In genomic region chr5:114575986-114576605, GRCm38 (mm10) we compare ENCODE assay signal across 12 mouse cellular contexts. TPM values are rescaled to one million over a fixed set of nuclear protein-coding genes. Genes with fewer than 3 reads are reported as not detected.
DNase-seq lines count a peak whose midpoint lies in the region; ATAC-seq lines count a peak whose summit lies in the region.
"Had no signal": no experiment of that assay in that cellular context is flagged by ENCODE, and none has a peak within 500 bp of the region (broad histone marks: within the 10 kb centered on the region; RNA-seq: fewer than 3 reads in every experiment).

No protein-coding gene starts in this region.

- no peak for ATAC-seq in neural tube, embryonic 12.5 days (ENCODE audit: low FRiP score, low read depth)

- no peak overlapping the region for H3K27ac ChIP-seq in neural tube, embryonic 12.5 days
- H3K27ac ChIP-seq in limb, embryonic 10.5 days: no peak overlapping the region

- H3K36me3 ChIP-seq in neural tube, embryonic 12.5 days: no peaks in the 10 kb centered on the region
- peaks cover 3% of the 10 kb centered on the region; the same call in 1 of the 2 replicates for H3K36me3 ChIP-seq in limb, embryonic 10.5 days
- H3K36me3 ChIP-seq: heart, embryonic 15.5 days had no signal

- H3K27me3 ChIP-seq in neural tube, embryonic 12.5 days (replicated peaks): no peaks in the 10 kb centered on the region
- H3K27me3 ChIP-seq in limb, embryonic 10.5 days (ENCODE audit: low read depth, poor library complexity, severe bottlenecking): peaks cover 55% of the 10 kb centered on the region

- H3K4me3 ChIP-seq in neural tube, embryonic 12.5 days: no peak overlapping the region
- no peak overlapping the region for H3K4me3 ChIP-seq in limb, embryonic 10.5 days
- H3K4me3 ChIP-seq: heart, embryonic 15.5 days; megakaryocyte, embryonic 14.5 days had no signal

- WGBS in neural tube, embryonic 12.5 days: 81% methylated on average over 16 of the region's 16 CpGs
- 93% methylated on average over 16 of the region's 16 CpGs for WGBS in limb, embryonic 10.5 days

- peak overlapping the region; percentile 45; the same call in 1 of the 2 replicates for H3K4me2 ChIP-seq in neural tube, embryonic 12.5 days (replicated peaks)

- peaks cover 87% of the 10 kb centered on the region for H3K4me1 ChIP-seq in neural tube, embryonic 12.5 days
- peaks cover 56% of the 10 kb centered on the region for H3K4me1 ChIP-seq in limb, embryonic 10.5 days

- H3K9me3 ChIP-seq in neural tube, embryonic 12.5 days: no peaks in the 10 kb centered on the region
- H3K9me3 ChIP-seq in limb, embryonic 10.5 days (replicated peaks): no peaks in the 10 kb centered on the region
- H3K9me3 ChIP-seq: heart, embryonic 15.5 days; megakaryocyte, embryonic 14.5 days had no signal

- H3K9ac ChIP-seq in neural tube, embryonic 12.5 days: no peak overlapping the region
- H3K9ac ChIP-seq: heart, embryonic 15.5 days had no signal

- peak; percentile 64 to 65 for DNase-seq in cerebellum, postnatal 10 days
- DNase-seq in cerebellum, adult 11 months: no peak
- DNase-seq in neural tube, embryonic 10.5 days (ENCODE audit: extremely low spot score, low spot score): no peak
- peak; percentile 38 to 54 for DNase-seq in layer of hippocampus, postnatal 36 days
- DNase-seq in right cerebral cortex, postnatal 25 days: peak; percentile 58
- no peak for DNase-seq in limb, embryonic 10.5 days (ENCODE audit: low spot score)
- no peak for DNase-seq in kidney, postnatal 14 days
- DNase-seq: gastrocnemius, postnatal 36 days; lung, adult 18-20 months had no signal

RNA-seq across cellular contexts. Expression of gene Fam222a, which starts 8.3 kb away (rescaled TPM):
- 7.2 and 8.0 TPM in 2 replicates for polyA plus RNA-seq in neural tube, embryonic 12.5 days (2016; fragmentation: Nextera tagmentation; extraction: Ambion mirVana)
- 1 to 10 TPM; 4.6 to 5.8 TPM for total RNA-seq in layer of hippocampus, postnatal 36 days (2021)
- 1.4 and 1.9 TPM in 2 replicates for polyA plus RNA-seq in limb, embryonic 10.5 days (2016; fragmentation: Nextera tagmentation; extraction: Ambion mirVana)

Comparison
In these comparisons a context has a peak if more than half of its experiments do, and no peak if none do; other contexts are left out.
1. DNase-seq: peak in cerebellum, postnatal 10 days (2 of 2), layer of hippocampus, postnatal 36 days (2 of 2) and right cerebral cortex, postnatal 25 days (single experiment); none in cerebellum, adult 11 months (single experiment), neural tube, embryonic 10.5 days (single experiment), limb, embryonic 10.5 days (single experiment) and kidney, postnatal 14 days (single experiment).